Mouse (Mus musculus) cerebellum, adult 2 months (tissue): Measurements from ENCODE around the gene Rasgef1a.

Source experiments
- CTCF ChIP-seq: fragments of 200-500 bp; IDR thresholded peaks from 2 replicates; pipeline ENCODE4 v1.5.1; 2011; ENCODE audit warnings: low read depth, mild to moderate bottlenecking, control low read depth, low read length, moderate library complexity, borderline replicate concordance; ENCODE audit not compliant: insufficient read depth
- POLR2A ChIP-seq: fragments of 200-500 bp; IDR thresholded peaks from 2 replicates; pipeline ENCODE4 v1.6.1; 2011; ENCODE audit warnings: low read length, control low read depth, borderline replicate concordance; ENCODE audit not compliant: insufficient read depth

- TF ChIP-seq POLR2A, result no peak
- TF ChIP-seq CTCF, result no peak
These were observed 79.6 kb downstream of the Rasgef1a start for GRCm38 (mm10) chr6:118090827-118091226.
